Mouse (Mus musculus) megakaryocyte, embryonic 14.5 days (primary cell): ENCODE results near the gene Garem2.

Experiments used
- FLI1 ChIP-seq: IDR thresholded peaks from 2 replicates; pipeline ENCODE4 v1.6.1; 2012; ENCODE audit warnings: low read length, inconsistent platforms, mixed read lengths
- GATA1 ChIP-seq: IDR thresholded peaks from 3 replicates; pipeline ENCODE4 v1.6.1; 2012; ENCODE audit warnings: mixed read lengths, low read length, inconsistent platforms, borderline replicate concordance

- TF ChIP-seq GATA1 (no peak), FLI1 (no peak)
These were observed 21.8 kb downstream of the Garem2 start for GRCm38 (mm10) chr5:30126756-30127155.
